Mouse (Mus musculus) CH12.LX (cell line): Measurements from ENCODE around the gene Gsto1. TPM values are rescaled to one million over a fixed set of nuclear protein-coding genes. Genes with fewer than 3 reads are reported as not detected.

Experiments
- DNase-seq: peaks from one replicate; pipeline ENCODE4 v3.0.0-alpha.2; 2013; ENCODE audit errors: extremely low read depth
- H3K27ac ChIP-seq: 2 replicates; pipeline ENCODE4 v1.5.1; 2012; ENCODE audit warnings: low read depth, mild to moderate bottlenecking, control low read depth, moderate library complexity; ENCODE audit not compliant: insufficient read depth
- H3K27me3 ChIP-seq: replicated peaks from 2 replicates; pipeline ENCODE3; 2012; ENCODE audit warnings: inconsistent platforms
- H3K36me3 ChIP-seq, 2 experiments: replicated peaks in 1 of 2; 2 replicates each; pipeline versions ENCODE3 to v1.6.1; 2012; ENCODE audit warnings: inconsistent platforms in 1 of 2, low read length in 1 of 2, mild to moderate bottlenecking in 1 of 2, mixed read lengths in 1 of 2, moderate library complexity in 1 of 2; ENCODE audit not compliant: control insufficient read depth in 1 of 2, insufficient read depth in 1 of 2
- H3K4me1 ChIP-seq, 2 experiments: 2 replicates each; pipeline ENCODE4 v1.6.1; 2012; ENCODE audit warnings: inconsistent platforms in 1 of 2, moderate library complexity in 1 of 2; ENCODE audit not compliant: insufficient read depth in 2 of 2, control insufficient read depth in 1 of 2
- H3K4me2 ChIP-seq: 2 replicates; pipeline ENCODE4 v1.6.1; 2012; ENCODE audit warnings: low read depth, mild to moderate bottlenecking, control low read depth; ENCODE audit not compliant: poor library complexity, insufficient read depth, severe bottlenecking
- H3K4me3 ChIP-seq, 3 experiments: fragments of 150-350 bp in 1 of 3; sonication (generic) in 1 of 3; replicated peaks in 1 of 3; 2 replicates each; pipeline versions ENCODE3 to v1.5.1; 2011 to 2012; ENCODE audit warnings: low read depth in 2 of 3, low read length in 2 of 3, mild to moderate bottlenecking in 2 of 3, moderate library complexity in 2 of 3, control low read depth in 1 of 3, improper control_type of control experiment in 1 of 3, inconsistent platforms in 1 of 3, mixed read lengths in 1 of 3; ENCODE audit not compliant: poor library complexity in 1 of 3
- H3K79me2 ChIP-seq: replicated peaks from 2 replicates; pipeline ENCODE4 v1.6.1; 2012; ENCODE audit warnings: mild to moderate bottlenecking, moderate library complexity; ENCODE audit not compliant: control insufficient read depth, poor library complexity, insufficient read depth, severe bottlenecking; ENCODE audit errors: extremely low read depth
- H3K9ac ChIP-seq: 2 replicates; pipeline ENCODE4 v1.6.1; 2012; ENCODE audit warnings: low read depth, mild to moderate bottlenecking, control low read depth, moderate library complexity; ENCODE audit not compliant: insufficient read depth
- H3K9me3 ChIP-seq: replicated peaks from 2 replicates; pipeline ENCODE3; 2012; ENCODE audit warnings: low read length, inconsistent platforms, mixed read lengths
- CHD2 ChIP-seq: IDR thresholded peaks from 2 replicates; pipeline ENCODE4 v1.6.1; 2011; ENCODE audit warnings: low read length, improper control_type of control experiment
- E2F4 ChIP-seq: IDR thresholded peaks from 2 replicates; pipeline ENCODE4 v1.6.1; 2011; ENCODE audit warnings: low read depth, low read length, improper control_type of control experiment; ENCODE audit not compliant: insufficient replicate concordance
- ETS1 ChIP-seq: conservative IDR thresholded peaks from 2 replicates; pipeline ENCODE4 v1.6.1; 2012; ENCODE audit warnings: low read depth, mild to moderate bottlenecking, inconsistent platforms, low read length, improper control_type of control experiment, moderate library complexity
- IRF4 ChIP-seq: IDR thresholded peaks from 2 replicates; pipeline ENCODE4 v1.6.1; 2014; ENCODE audit warnings: low read depth, mild to moderate bottlenecking, inconsistent platforms, low read length, improper control_type of control experiment
- MAFK ChIP-seq: IDR thresholded peaks from 2 replicates; pipeline ENCODE4 v1.6.1; 2011; ENCODE audit warnings: low read length, improper control_type of control experiment; ENCODE audit not compliant: insufficient replicate concordance
- NRF1 ChIP-seq: IDR thresholded peaks from 2 replicates; pipeline ENCODE4 v1.6.1; 2014; ENCODE audit warnings: low read depth, mild to moderate bottlenecking, inconsistent platforms, low read length, improper control_type of control experiment, moderate library complexity
- PAX5 ChIP-seq: IDR thresholded peaks from 2 replicates; pipeline ENCODE4 v1.6.1; 2012; ENCODE audit warnings: low read length, inconsistent platforms, mixed read lengths
- RAD21 ChIP-seq: IDR thresholded peaks from 2 replicates; pipeline ENCODE4 v1.6.1; 2011; ENCODE audit warnings: low read depth, mild to moderate bottlenecking, low read length, improper control_type of control experiment, moderate library complexity
- SMC3 ChIP-seq: IDR thresholded peaks from 2 replicates; pipeline ENCODE4 v1.6.1; 2011; ENCODE audit warnings: low read depth, low read length, improper control_type of control experiment
- TBP ChIP-seq: conservative IDR thresholded peaks from 2 replicates; pipeline ENCODE4 v1.6.1; 2011; ENCODE audit warnings: low read depth, low read length, improper control_type of control experiment
- TCF12 ChIP-seq: IDR thresholded peaks from 2 replicates; pipeline ENCODE4 v1.6.1; 2014; ENCODE audit warnings: low read depth, mild to moderate bottlenecking, inconsistent platforms, low read length, improper control_type of control experiment
- UBTF ChIP-seq: IDR thresholded peaks from 2 replicates; pipeline ENCODE4 v1.6.1; 2012; ENCODE audit warnings: low read depth, mild to moderate bottlenecking, inconsistent platforms, low read length, improper control_type of control experiment, moderate library complexity
- USF2 ChIP-seq: conservative IDR thresholded peaks from 2 replicates; pipeline ENCODE4 v1.6.1; 2011; ENCODE audit warnings: low read depth, low read length, improper control_type of control experiment
- ZNF384 ChIP-seq: IDR thresholded peaks from 2 replicates; pipeline ENCODE4 v1.6.1; 2012; ENCODE audit warnings: low read depth, low read length, improper control_type of control experiment, inconsistent platforms
- dilution Hi-C: fragments of 300-500 bp; cut with MboI; formaldehyde crosslinking; loops from 2 replicates; pipeline ENCODE4 v1.14.3; 2020; ENCODE audit warnings: low sequenced_read_pairs; ENCODE audit not compliant: extremely low pct_unique_long_range_greater_than_20kb, extremely low pct_ligation_motif_present
- in situ Hi-C: fragments of 300-500 bp; cut with MboI; formaldehyde crosslinking; loops from 3 replicates; pipeline ENCODE4 v1.14.3; 2019; ENCODE audit warnings: low sequenced_read_pairs, low pct_ligation_motif_present, low pct_unique_long_range_greater_than_20kb, mixed read lengths
- polyA plus RNA-seq: library from polyadenylated mRNA; unstranded; fragments of >175 nt; gene quantifications from 2 replicates; pipeline ENCODE4 v1.2.1, GENCODE M21; 2012; ENCODE audit warnings: low read depth; ENCODE audit not compliant: insufficient read length
- total RNA-seq, 2 experiments: library from RNA; depleted of rRNA; stranded (reverse); fragments of 300-350 nt in 1 of 2; fragments of >200 nt in 1 of 2; gene quantifications; 2 replicates each; pipeline ENCODE4 v1.2.3; 2012 to 2014

Gsto1 gene
- total and polyA plus RNA-seq, 3 experiments = 86.5 to 113 (median 111) TPM

DNA sequence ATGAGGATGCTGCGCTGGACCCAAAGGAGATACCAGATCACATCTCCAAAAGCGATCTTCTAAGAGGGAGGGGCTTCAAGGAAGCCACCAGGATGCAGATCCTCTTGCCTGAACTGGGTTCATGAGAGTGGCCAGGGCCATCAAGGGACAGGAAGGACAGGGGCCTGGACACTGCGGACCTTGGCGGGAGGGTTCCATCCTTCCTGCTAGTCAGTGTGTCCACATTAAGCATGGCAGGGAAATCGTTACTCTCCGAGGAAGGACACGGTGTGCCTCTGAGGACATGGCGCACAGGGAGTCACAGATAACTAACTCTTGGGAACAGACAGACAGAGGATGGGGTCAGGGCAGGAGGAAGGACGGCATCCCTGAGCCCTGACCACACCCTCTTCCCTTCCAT lies 52.8 kb downstream of the Gsto1 start:
- Histone ChIP-seq H3K79me2 (peaks cover 10% of the 10 kb centered on the region), H3K4me1 (peaks cover 23 to 65% of the 10 kb centered on the region in 2 experiments), H3K4me3 (no peak overlapping the region), H3K36me3 (peaks cover 4 to 75% of the 10 kb centered on the region in 2 experiments), H3K9me3 (no peaks in the 10 kb centered on the region), H3K27ac (no peak overlapping the region), H3K27me3 (no peaks in the 10 kb centered on the region), H3K9ac (no peak overlapping the region), H3K4me2 (no peak overlapping the region)
- TF ChIP-seq PAX5 (no peak), RAD21 (no peak), ZNF384 (no peak), MAFK (no peak), USF2 (no peak), UBTF (no peak)
- dilution Hi-C loops (no loop called here), in situ Hi-C loops (no loop called here)
- DNase-seq = no peak

GRCm38 (mm10) chr19:47908961-47909371 lies 54.2 kb downstream of the Gsto1 start:
- Histone ChIP-seq H3K79me2 (peaks cover 10% of the 10 kb centered on the region), H3K27ac (no peak overlapping the region), H3K27me3 (no peaks in the 10 kb centered on the region), H3K4me3 (no peak overlapping the region), H3K9me3 (no peaks in the 10 kb centered on the region), H3K36me3 (peaks cover 4 to 75% of the 10 kb centered on the region in 2 experiments), H3K9ac (no peak overlapping the region), H3K4me1 (peaks cover 23 to 63% of the 10 kb centered on the region in 2 experiments), H3K4me2 (no peak overlapping the region)
- in situ Hi-C loops (no loop called here), dilution Hi-C loops (no loop called here)
- DNase-seq = no peak
- TF ChIP-seq TCF12 (no peak), SMC3 (no peak), NRF1 (no peak), TBP (no peak), ETS1 (no peak), CHD2 (no peak), PAX5 (no peak), IRF4 (no peak), E2F4 (no peak)
